Mouse (Mus musculus) midbrain, embryonic 13.5 days (tissue): ENCODE measurements around the gene Ifit1bl2. TPM values are rescaled to one million over a fixed set of nuclear protein-coding genes. Genes with fewer than 3 reads are reported as not detected.

Experiments used
- ATAC-seq: fragments of 200-750 bp; cut with Nextera tagmentation; 2 replicates; pipeline ENCODE4 v1.8.0; 2017; ENCODE audit warnings: mild to moderate bottlenecking, moderate TSS enrichment, moderate library complexity
- H3K27ac ChIP-seq: fragments of 300-500 bp; sonication (generic); 2 replicates; pipeline ENCODE4 v1.5.1; 2015; ENCODE audit warnings: inconsistent platforms, mild to moderate bottlenecking, moderate library complexity
- H3K27me3 ChIP-seq: fragments of 300-500 bp; sonication (generic); 2 replicates; pipeline ENCODE4 v1.6.1; 2015; ENCODE audit warnings: mild to moderate bottlenecking, inconsistent platforms
- H3K36me3 ChIP-seq: fragments of 300-500 bp; sonication (generic); 2 replicates; pipeline ENCODE4 v1.6.1; 2015; ENCODE audit warnings: mild to moderate bottlenecking, inconsistent platforms
- H3K4me1 ChIP-seq: fragments of 300-500 bp; sonication (generic); replicated peaks from 2 replicates; pipeline ENCODE4 v1.6.1; 2015; ENCODE audit warnings: inconsistent platforms
- H3K4me2 ChIP-seq: fragments of 300-500 bp; sonication (generic); replicated peaks from 2 replicates; pipeline ENCODE4 v1.6.1; 2015; ENCODE audit warnings: moderate library complexity, mild to moderate bottlenecking, inconsistent platforms
- H3K4me3 ChIP-seq: fragments of 300-500 bp; sonication (generic); replicated peaks from 2 replicates; pipeline ENCODE4 v1.5.1; 2015; ENCODE audit warnings: mild to moderate bottlenecking, inconsistent platforms
- H3K9ac ChIP-seq: fragments of 300-500 bp; sonication (generic); replicated peaks from 2 replicates; pipeline ENCODE4 v1.6.1; 2015; ENCODE audit warnings: mild to moderate bottlenecking, inconsistent platforms
- H3K9me3 ChIP-seq: fragments of 300-500 bp; sonication (generic); 2 replicates; pipeline ENCODE4 v1.6.1; 2016; ENCODE audit warnings: mild to moderate bottlenecking, inconsistent platforms
- WGBS: fragments of 180-500 bp; shearing (Covaris S2); methylation state at CpG from one replicate; pipeline ENCODE4 v1.1.7; 2015; 5-methylcytosine and 5-hydroxymethylcytosine counted together
- polyA plus RNA-seq: library from polyadenylated mRNA; unstranded; fragments of >200 nt; fragmentation: Nextera tagmentation; extraction: Ambion mirVana; gene quantifications from 2 replicates; pipeline ENCODE4 v1.2.1, GENCODE M21; 2015

The Ifit1bl2 gene
- polyA plus RNA-seq, 1 experiment from 2014 or later, result 0.12 TPM

DNA sequence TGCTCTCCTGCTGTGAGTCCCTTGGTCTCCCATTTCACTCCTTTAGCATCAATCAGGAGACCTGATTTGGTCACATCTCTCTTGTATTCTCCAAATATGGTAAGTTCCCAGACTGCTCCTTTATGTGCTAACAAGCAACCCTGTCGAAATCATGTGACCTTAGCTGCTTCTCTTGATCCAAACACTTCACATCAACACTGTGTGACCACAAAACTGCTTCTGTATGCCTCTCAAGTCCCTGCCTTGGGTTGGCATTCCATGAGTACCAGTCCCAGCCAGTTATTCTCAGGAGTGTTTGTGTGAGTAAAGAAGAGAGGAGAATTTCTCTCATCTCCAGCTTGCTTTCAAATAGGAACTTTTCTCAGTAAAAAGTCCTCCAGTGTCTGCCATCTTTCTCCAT is 63.4 kb downstream of the Ifit1bl2 start:
- no peak overlapping the region for H3K4me3 ChIP-seq
- 73% methylated on average over 1 of the region's 1 CpGs for WGBS
- no peak overlapping the region for H3K27ac ChIP-seq
- no peak overlapping the region for H3K4me2 ChIP-seq
- no peaks in the 10 kb centered on the region for H3K4me1 ChIP-seq
- no peaks in the 10 kb centered on the region for H3K27me3 ChIP-seq
- no peaks in the 10 kb centered on the region for H3K36me3 ChIP-seq
- no peaks in the 10 kb centered on the region for H3K9me3 ChIP-seq
- H3K9ac ChIP-seq, result no peak overlapping the region
- no peak for ATAC-seq

DNA sequence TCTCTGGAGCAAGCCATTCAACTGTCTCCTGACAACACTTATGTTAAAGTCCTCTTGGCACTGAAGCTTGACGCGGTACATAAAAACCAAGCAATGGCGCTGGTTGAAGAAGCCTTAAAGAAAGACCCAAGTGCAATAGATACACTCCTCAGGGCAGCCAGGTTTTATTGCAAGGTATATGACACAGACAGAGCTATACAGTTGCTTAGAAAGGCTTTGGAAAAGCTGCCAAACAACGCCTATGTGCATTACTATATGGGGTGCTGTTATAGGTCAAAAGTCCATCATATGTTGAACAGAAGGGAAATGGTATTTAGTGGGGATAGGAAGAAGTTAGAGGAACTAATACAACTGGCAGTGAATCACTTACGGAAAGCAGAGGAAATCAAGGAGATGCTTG is 66.9 kb downstream of the Ifit1bl2 start:
- Histone ChIP-seq H3K9ac (no peak overlapping the region), H3K27ac (no peak overlapping the region), H3K9me3 (no peaks in the 10 kb centered on the region), H3K36me3 (no peaks in the 10 kb centered on the region), H3K4me1 (peaks cover 5% of the 10 kb centered on the region), H3K4me2 (no peak overlapping the region), H3K4me3 (no peak overlapping the region), H3K27me3 (no peaks in the 10 kb centered on the region)
- no peak for ATAC-seq
- 93% methylated on average over 5 of the region's 5 CpGs for WGBS

DNA sequence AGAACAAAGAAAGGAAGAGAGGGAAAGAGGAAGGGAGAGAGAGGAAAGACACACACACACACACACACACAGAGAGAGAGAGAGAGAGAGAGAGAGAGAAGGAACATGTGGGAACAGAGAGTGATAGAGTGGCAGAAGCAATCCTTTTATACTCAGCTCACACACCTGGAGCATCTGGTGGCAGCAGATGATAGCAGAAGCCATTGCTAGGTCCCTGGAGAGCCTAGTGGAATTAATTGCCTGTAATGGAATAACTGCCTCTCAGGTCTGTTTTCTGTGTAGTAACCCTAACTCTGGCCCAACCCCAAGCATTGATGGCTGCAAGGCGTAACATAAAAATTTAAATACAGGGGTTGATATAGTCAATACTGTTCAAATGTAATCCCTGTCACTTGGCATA is 69.5 kb downstream of the Ifit1bl2 start:
- no peak overlapping the region for H3K4me3 ChIP-seq
- peak; percentile 40; the same call in 1 of the 2 replicates for ATAC-seq
- no peaks in the 10 kb centered on the region for H3K9me3 ChIP-seq
- no peak overlapping the region for H3K9ac ChIP-seq
- no peak overlapping the region for H3K4me2 ChIP-seq
- no peak overlapping the region for H3K27ac ChIP-seq
- no peaks in the 10 kb centered on the region for H3K27me3 ChIP-seq
- peaks cover 5% of the 10 kb centered on the region for H3K4me1 ChIP-seq
- no peaks in the 10 kb centered on the region for H3K36me3 ChIP-seq
- WGBS, result 81% methylated on average over 1 of the region's 1 CpGs

DNA sequence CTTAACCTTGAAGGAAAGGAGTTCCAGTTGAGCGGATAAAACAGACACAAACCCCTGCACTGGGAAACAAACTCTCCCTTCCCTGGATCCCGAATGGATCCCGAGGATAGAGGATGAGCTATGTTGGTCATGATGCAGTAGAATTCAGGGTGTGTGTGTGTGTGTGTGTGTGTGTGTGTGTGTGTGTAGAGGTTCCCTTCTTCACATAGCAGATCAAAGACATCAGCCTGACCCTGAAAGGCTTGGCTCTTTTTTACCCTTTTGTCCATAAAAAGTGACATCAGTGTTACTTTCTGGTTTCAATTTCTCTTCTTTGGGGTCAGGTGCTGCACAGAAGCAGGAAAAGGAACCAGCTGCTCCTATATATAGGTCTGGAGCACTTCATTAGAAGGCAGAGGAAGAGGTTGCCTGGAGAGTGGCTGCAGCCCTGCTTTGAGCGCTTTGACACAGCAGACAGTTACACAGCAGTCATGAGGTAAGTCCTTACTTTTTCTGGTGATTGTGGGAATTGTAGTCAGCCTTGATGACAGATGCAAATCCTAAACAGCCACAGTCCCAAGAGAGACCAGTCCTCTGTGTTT is 70.6 kb downstream of the Ifit1bl2 start:
- no peak overlapping the region for H3K27ac ChIP-seq
- no peak overlapping the region for H3K4me2 ChIP-seq
- H3K36me3 ChIP-seq, result no peaks in the 10 kb centered on the region
- H3K27me3 ChIP-seq, result no peaks in the 10 kb centered on the region
- H3K9me3 ChIP-seq, result no peaks in the 10 kb centered on the region
- H3K9ac ChIP-seq, result no peak overlapping the region
- ATAC-seq, result no peak
- no peak overlapping the region for H3K4me3 ChIP-seq
- H3K4me1 ChIP-seq, result peaks cover 5% of the 10 kb centered on the region
- 70% methylated on average over 4 of the region's 4 CpGs for WGBS

DNA sequence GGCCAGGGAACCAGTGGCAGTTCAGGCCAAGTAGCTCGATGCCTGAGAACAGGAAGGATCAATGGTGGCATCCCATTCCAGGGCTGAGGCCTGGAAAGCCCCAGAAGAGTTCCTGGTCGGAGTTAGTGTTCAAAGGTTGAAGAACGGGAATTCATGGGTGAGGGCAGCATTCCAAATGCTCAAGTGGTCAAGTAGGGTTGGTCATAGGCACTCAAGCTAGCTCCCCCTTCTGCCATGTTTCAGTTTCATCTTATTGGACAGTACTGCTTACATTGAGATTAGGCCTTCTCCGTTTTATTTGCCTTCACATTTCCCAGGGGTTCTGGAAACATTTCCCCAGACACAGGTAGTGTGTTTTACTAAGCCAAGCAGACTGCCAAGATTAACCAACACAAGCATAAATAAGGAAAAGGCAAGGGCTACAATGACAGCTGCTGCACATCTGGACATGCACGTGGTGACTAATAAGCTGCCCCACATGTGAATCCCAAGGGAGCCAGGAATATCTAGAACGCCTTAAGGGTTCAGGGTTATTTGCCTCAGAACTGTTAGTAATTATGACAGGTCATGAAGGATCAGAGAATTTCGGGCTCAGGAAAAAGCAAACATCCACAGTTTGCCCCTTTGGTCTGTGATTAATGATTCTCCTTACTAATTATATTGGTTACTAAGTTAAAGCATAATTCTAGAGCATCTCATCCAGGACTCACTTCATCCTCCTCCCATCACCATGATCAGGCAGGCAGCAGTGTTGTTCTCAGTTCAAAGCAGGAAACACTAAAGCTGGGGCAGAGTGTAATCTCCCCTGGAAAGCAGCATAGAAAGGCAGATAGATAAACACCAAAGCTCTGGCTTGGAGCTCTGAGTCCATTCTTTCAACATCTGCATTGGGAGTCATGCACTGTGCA is 71.3 kb downstream of the Ifit1bl2 start:
- no peaks in the 10 kb centered on the region for H3K9me3 ChIP-seq
- ATAC-seq, result no peak
- no peaks in the 10 kb centered on the region for H3K27me3 ChIP-seq
- H3K27ac ChIP-seq, result no peak overlapping the region
- 80% methylated on average over 7 of the region's 7 CpGs for WGBS
- H3K4me2 ChIP-seq, result no peak overlapping the region
- H3K4me1 ChIP-seq, result peaks cover 5% of the 10 kb centered on the region
- no peaks in the 10 kb centered on the region for H3K36me3 ChIP-seq
- H3K9ac ChIP-seq, result no peak overlapping the region
- H3K4me3 ChIP-seq, result no peak overlapping the region

Other genes starting within 250 kb of the Ifit1bl2 start
- gene Ch25h, start 165.6 kb downstream of the Ifit1bl2 start, polyA plus RNA-seq, result 0.15 and 0.19 TPM in 2 replicates
- gene Lipa, start 113.3 kb downstream of the Ifit1bl2 start, polyA plus RNA-seq, result 21.2 and 22.4 TPM in 2 replicates
- gene Ifit2, start 90.0 kb downstream of the Ifit1bl2 start, polyA plus RNA-seq, result 3.3 and 5.4 TPM in 2 replicates
- 0.61 and 0.92 TPM in 2 replicates for gene Ifit3, start 57.2 kb downstream of the Ifit1bl2 start, polyA plus RNA-seq
- 0.35 and 0.48 TPM in 2 replicates for gene Ifit1bl1, start 38.8 kb downstream of the Ifit1bl2 start, polyA plus RNA-seq
- 0.16 and 0.18 TPM in 2 replicates for gene Ifit3b, start 32.8 kb downstream of the Ifit1bl2 start, polyA plus RNA-seq
- 0.09 and 0.17 TPM in 2 replicates for gene Ifit1, start 128 bp upstream of the Ifit1bl2 start, polyA plus RNA-seq
- 2.1 and 2.3 TPM in 2 replicates for gene Slc16a12, start 106.5 kb upstream of the Ifit1bl2 start, polyA plus RNA-seq
- gene Pank1, start 238.7 kb upstream of the Ifit1bl2 start, polyA plus RNA-seq, result 6.4 and 6.5 TPM in 2 replicates